Mouse (Mus musculus) spleen, adult 2 months (tissue): ENCODE measurements around the gene Vapa.

Source experiments
- CTCF ChIP-seq: fragments of 200-500 bp; IDR thresholded peaks from 2 replicates; pipeline ENCODE4 v1.5.1; 2011; ENCODE audit warnings: mild to moderate bottlenecking, inconsistent platforms; ENCODE audit not compliant: insufficient read depth, insufficient read length, insufficient replicate concordance; ENCODE audit errors: extremely low read depth
- POLR2A ChIP-seq: fragments of 200-500 bp; IDR thresholded peaks from 2 replicates; pipeline ENCODE4 v1.6.1; 2011; ENCODE audit warnings: low read depth, low read length, inconsistent platforms

GRCm38 (mm10) chr17:65658416-65658815 is 45.1 kb upstream of the Vapa start:
- TF ChIP-seq CTCF, result no peak
- no peak for TF ChIP-seq POLR2A
